Mouse (Mus musculus) CH12.LX (cell line): ENCODE data around the gene Selenof.

Source experiments
- CTCF ChIP-seq, 2 experiments: IDR thresholded peaks in 1 of 2; conservative IDR thresholded peaks in 1 of 2; 2 replicates each; pipeline ENCODE4 v1.5.1; 2011 to 2012; ENCODE audit warnings: low read depth in 2 of 2, low read length in 2 of 2, improper control_type of control experiment in 1 of 2, inconsistent platforms in 1 of 2, mild to moderate bottlenecking in 1 of 2, moderate library complexity in 1 of 2
- MAX ChIP-seq: IDR thresholded peaks from 2 replicates; pipeline ENCODE4 v1.6.1; 2011; ENCODE audit warnings: low read length, improper control_type of control experiment
- POLR2A ChIP-seq: IDR thresholded peaks from 2 replicates; pipeline ENCODE4 v1.6.1; 2011; ENCODE audit warnings: low read depth, mild to moderate bottlenecking, improper control_type of control experiment, low read length
- TCF12 ChIP-seq: IDR thresholded peaks from 2 replicates; pipeline ENCODE4 v1.6.1; 2014; ENCODE audit warnings: low read depth, mild to moderate bottlenecking, inconsistent platforms, low read length, improper control_type of control experiment

DNA sequence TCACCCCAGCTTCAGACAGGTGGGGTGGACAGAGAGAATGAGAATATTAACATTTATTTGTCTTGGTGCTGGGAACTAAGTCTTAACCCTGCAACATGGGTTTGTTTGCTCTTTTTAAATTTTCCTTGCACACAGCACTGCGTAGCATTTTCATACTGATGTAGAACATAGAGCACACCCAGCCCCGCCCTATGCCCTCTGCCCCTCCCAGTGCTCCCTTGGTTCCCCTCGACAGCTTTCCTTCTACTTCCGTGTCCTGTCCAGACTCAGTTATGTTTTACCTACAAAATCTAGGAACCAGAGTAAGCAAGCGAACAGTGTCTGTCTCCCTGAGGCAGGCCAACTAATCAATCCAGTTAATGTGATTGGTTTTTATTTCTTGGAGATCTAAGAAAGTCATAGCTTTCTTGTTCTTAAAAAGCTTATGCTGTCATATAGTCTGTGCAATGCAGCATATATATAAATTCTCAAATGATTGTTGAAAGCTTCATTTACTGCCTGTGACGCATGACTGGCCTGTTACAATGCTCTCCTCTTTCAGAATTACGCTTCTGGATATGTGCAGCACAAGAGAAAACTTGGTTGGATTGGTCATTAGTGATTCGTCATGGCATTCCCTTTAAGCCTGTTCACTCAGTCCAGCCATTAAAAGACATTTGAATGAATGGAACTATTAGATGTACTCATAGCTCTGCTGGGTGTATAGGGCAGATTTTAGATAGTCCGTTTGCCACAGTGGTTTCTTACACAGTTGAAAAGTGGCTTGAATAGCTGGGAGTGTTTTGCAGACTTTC lies 23.1 kb downstream of the Selenof start:
- TF ChIP-seq CTCF (conservative IDR thresholded peaks at IDR 0.05 in 1 of 2, IDR thresholded peaks at IDR 0.05 in 1 of 2; ENCODE audit: low read depth in 2 of 2, low read length in 2 of 2): no peak
- no peak for TF ChIP-seq MAX
- no peak for TF ChIP-seq TCF12
- TF ChIP-seq POLR2A: no peak
